Mouse (Mus musculus): ENCODE data around the gene Pcyt1a.
A peak's percentile ranks its signal among the peaks of the same experiment; 100 is the strongest.

Gene Pcyt1a

GRCm38 (mm10) chr16:32511827-32512490 lies 81.2 kb downstream of the Pcyt1a start:
- DNase-seq = no peak

GRCm38 (mm10) chr16:32512921-32513320 lies 82.2 kb downstream of the Pcyt1a start:
- no peak for DNase-seq

- DNase-seq = no peak
Observed at GRCm38 (mm10) chr16:32513401-32513800, 82.7 kb downstream of the Pcyt1a start.

- DNase-seq = no peak
Observed at GRCm38 (mm10) chr16:32513948-32514347, 83.2 kb downstream of the Pcyt1a start.

GRCm38 (mm10) chr16:32516006-32516962 lies 85.6 kb downstream of the Pcyt1a start:
- DNase-seq = no peak

- DNase-seq = no peak
Observed at GRCm38 (mm10) chr16:32517785-32518481, 87.2 kb downstream of the Pcyt1a start.

GRCm38 (mm10) chr16:32519656-32520371 lies 89.1 kb downstream of the Pcyt1a start:
- DNase-seq = no peak

- no peak for DNase-seq
Observed at GRCm38 (mm10) chr16:32520372-32520748, 89.6 kb downstream of the Pcyt1a start.

GRCm38 (mm10) chr16:32522578-32523194 lies 92.0 kb downstream of the Pcyt1a start:
- no peak for DNase-seq

GRCm38 (mm10) chr16:32523462-32524243 lies 92.9 kb downstream of the Pcyt1a start:
- DNase-seq = peak; percentile 64

- no peak for DNase-seq
Observed at GRCm38 (mm10) chr16:32524244-32524615, 93.5 kb downstream of the Pcyt1a start.

Data from lung, postnatal 14 days (tissue).